Mouse (Mus musculus) hindbrain, embryonic 12.5 days (tissue): ENCODE results near the gene Invs. TPM values are rescaled to one million over a fixed set of nuclear protein-coding genes. Genes with fewer than 3 reads are reported as not detected.
A peak's percentile ranks its signal among the peaks of the same experiment; 100 is the strongest.

Source experiments
- ATAC-seq: fragments of 200-750 bp; cut with Nextera tagmentation; 2 replicates; pipeline ENCODE4 v1.8.0; 2017; ENCODE audit warnings: moderate TSS enrichment; ENCODE audit not compliant: low FRiP score
- H3K27ac ChIP-seq: fragments of 300-500 bp; sonication (generic); 2 replicates; pipeline ENCODE4 v1.5.1; 2016; ENCODE audit warnings: mild to moderate bottlenecking
- H3K27me3 ChIP-seq: fragments of 300-500 bp; sonication (generic); 2 replicates; pipeline ENCODE4 v1.6.1; 2016; ENCODE audit warnings: mild to moderate bottlenecking
- H3K36me3 ChIP-seq: fragments of 300-500 bp; sonication (generic); 2 replicates; pipeline ENCODE4 v1.6.1; 2016; ENCODE audit warnings: mild to moderate bottlenecking
- H3K4me1 ChIP-seq: fragments of 300-500 bp; sonication (generic); 2 replicates; pipeline ENCODE4 v1.6.1; 2016
- H3K4me2 ChIP-seq: fragments of 300-500 bp; sonication (generic); replicated peaks from 2 replicates; pipeline ENCODE4 v1.6.1; 2016; ENCODE audit warnings: mild to moderate bottlenecking
- H3K4me3 ChIP-seq: fragments of 300-500 bp; sonication (generic); 2 replicates; pipeline ENCODE4 v1.5.1; 2016; ENCODE audit warnings: mild to moderate bottlenecking
- H3K9ac ChIP-seq: fragments of 300-500 bp; sonication (generic); 2 replicates; pipeline ENCODE4 v1.6.1; 2016; ENCODE audit warnings: mild to moderate bottlenecking, moderate library complexity
- H3K9me3 ChIP-seq: fragments of 300-500 bp; sonication (generic); replicated peaks from 2 replicates; pipeline ENCODE4 v1.6.1; 2016; ENCODE audit warnings: mild to moderate bottlenecking
- WGBS: fragments of 180-500 bp; shearing (Covaris S2); methylation state at CpG from one replicate; pipeline ENCODE4 v1.1.7; 2016; 5-methylcytosine and 5-hydroxymethylcytosine counted together
- polyA plus RNA-seq: library from polyadenylated mRNA; unstranded; fragments of >200 nt; fragmentation: Nextera tagmentation; extraction: Ambion mirVana; gene quantifications from 2 replicates; pipeline ENCODE4 v1.2.1, GENCODE M21; 2016

Gene Invs
- polyA plus RNA-seq, 1 experiment from 2014 or later: 10.4 TPM

- 1% methylated on average over 84 of the region's 89 CpGs for WGBS
- H3K9ac ChIP-seq: peak within 1 kb of the TSS; percentile 85
- H3K4me2 ChIP-seq: peak within 1 kb of the TSS; percentile 81
- ATAC-seq: peak; percentile 98
- no peaks in the 10 kb centered on the region for H3K27me3 ChIP-seq
- peaks cover 19% of the 10 kb centered on the region for H3K4me1 ChIP-seq
- no peaks in the 10 kb centered on the region for H3K9me3 ChIP-seq
- peak within 1 kb of the TSS; percentile 80 for H3K4me3 ChIP-seq
- H3K27ac ChIP-seq: peak within 1 kb of the TSS; percentile 76
- H3K36me3 ChIP-seq: peaks cover 8% of the 10 kb centered on the region
These were observed 193.5 kb downstream of the Invs start, which contains the start of gene Tex10 for GRCm38 (mm10) chr4:48472792-48473650. Tex10 (minus strand) TSS chr4:48473459.

- peak overlapping the region; percentile 80 for H3K4me3 ChIP-seq
- peak; percentile 43 for ATAC-seq
- WGBS: 76% methylated on average over 2 of the region's 2 CpGs
- no peaks in the 10 kb centered on the region for H3K27me3 ChIP-seq
- H3K27ac ChIP-seq: peak overlapping the region; percentile 48; the same call in 1 of the 2 replicates
- peaks cover 2% of the 10 kb centered on the region; the same call in 1 of the 2 replicates for H3K36me3 ChIP-seq
- H3K9me3 ChIP-seq: peaks cover 4% of the 10 kb centered on the region
- peak overlapping the region; percentile 81 for H3K4me2 ChIP-seq
- peaks cover 19% of the 10 kb centered on the region for H3K4me1 ChIP-seq
- no peak overlapping the region for H3K9ac ChIP-seq
These were observed 194.1 kb downstream of the Invs start for GRCm38 (mm10) chr4:48473651-48474011.

DNA sequence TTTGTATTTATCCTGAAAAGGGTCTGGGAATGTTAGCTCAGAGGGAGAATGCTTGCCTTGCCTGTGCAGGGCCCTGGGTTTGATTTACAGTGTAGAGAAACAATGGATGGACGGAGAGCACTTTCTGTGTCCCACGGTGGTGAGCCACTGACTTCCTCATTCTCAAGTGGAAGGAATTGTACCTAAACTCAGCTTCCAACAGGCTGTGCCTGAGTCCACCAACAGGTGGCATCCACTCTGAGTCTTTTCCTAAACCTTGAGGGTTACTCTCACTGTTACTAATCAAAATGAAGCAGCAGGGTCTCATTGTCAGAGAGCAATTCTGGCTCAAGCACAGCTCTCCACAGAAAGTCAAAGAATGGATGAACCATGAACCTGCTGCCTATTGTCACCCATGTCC, 201.7 kb downstream of the Invs start:
- Histone ChIP-seq H3K27me3 (no peaks in the 10 kb centered on the region), H3K36me3 (no peaks in the 10 kb centered on the region), H3K4me3 (no peak overlapping the region), H3K4me1 (no peaks in the 10 kb centered on the region), H3K27ac (no peak overlapping the region), H3K4me2 (no peak overlapping the region), H3K9me3 (peaks cover 7% of the 10 kb centered on the region), H3K9ac (no peak overlapping the region)
- no peak for ATAC-seq
- 45% methylated on average over 2 of the region's 2 CpGs for WGBS

Other genes starting within 250 kb of the Invs start
- 2.0 TPM in 2 replicates for gene Nr4a3, start 234.6 kb upstream of the Invs start, polyA plus RNA-seq
- gene Stx17, start 154.8 kb upstream of the Invs start, polyA plus RNA-seq: 29.5 and 30.4 TPM in 2 replicates
- gene Erp44, start 202 bp upstream of the Invs start, polyA plus RNA-seq: 76.4 and 83.0 TPM in 2 replicates
- gene Tex10, start 193.7 kb downstream of the Invs start, polyA plus RNA-seq: 52.2 and 53.9 TPM in 2 replicates